Mouse (Mus musculus) layer of hippocampus, postnatal 36 days (tissue): Measurements from ENCODE around the gene Drc1. TPM values are rescaled to one million over a fixed set of nuclear protein-coding genes. Genes with fewer than 3 reads are reported as not detected.

Source experiments
- DNase-seq, 2 experiments: peaks; one replicate each; pipeline ENCODE4 v3.0.0; 2022
- total RNA-seq, 2 experiments: library from RNA; stranded (reverse); gene quantifications; 2 replicates each; pipeline ENCODE4 v1.2.3; 2021

Gene Drc1
- total RNA-seq, 2 experiments from 2014 or later, result 8.7 to 9.3 TPM

DNA sequence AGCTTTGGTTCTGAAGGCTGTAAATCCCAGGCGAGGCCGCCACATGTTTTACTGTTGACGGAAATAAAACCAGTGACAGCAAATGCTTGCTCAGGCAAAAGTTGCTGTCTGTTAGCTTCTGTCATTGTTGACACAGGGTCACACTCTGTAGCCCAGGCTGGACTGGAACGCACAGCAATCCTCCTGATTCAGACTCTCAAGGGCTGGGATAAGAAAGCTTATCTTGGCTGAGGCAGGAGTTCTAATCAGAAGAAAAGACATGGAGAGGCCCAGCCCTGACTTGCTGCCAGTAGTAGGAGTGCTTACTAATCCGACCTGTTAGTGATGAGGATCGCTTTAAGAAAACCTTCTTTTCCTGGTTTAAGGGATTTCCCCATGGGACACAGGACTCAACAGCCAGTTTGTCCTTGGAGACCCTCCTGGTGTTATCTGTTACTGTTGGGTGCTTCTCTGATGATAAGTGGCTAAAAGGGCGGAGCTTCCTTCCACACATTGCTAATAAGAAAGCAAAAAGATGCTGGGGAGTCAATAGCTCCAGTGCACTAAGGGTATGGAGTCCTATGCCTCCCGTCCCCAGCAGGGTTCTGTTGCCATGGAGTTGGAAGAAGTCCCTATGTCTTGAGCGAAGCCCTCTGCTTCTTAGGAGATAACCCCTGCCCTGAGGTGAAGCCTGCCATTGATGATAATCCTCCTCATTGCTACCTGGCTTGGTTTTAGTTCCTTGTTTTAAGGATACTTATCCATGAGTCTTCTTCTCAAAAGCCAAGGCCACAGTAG, 6.1 kb downstream of the Drc1 start:
- DNase-seq, result no peak

DNA sequence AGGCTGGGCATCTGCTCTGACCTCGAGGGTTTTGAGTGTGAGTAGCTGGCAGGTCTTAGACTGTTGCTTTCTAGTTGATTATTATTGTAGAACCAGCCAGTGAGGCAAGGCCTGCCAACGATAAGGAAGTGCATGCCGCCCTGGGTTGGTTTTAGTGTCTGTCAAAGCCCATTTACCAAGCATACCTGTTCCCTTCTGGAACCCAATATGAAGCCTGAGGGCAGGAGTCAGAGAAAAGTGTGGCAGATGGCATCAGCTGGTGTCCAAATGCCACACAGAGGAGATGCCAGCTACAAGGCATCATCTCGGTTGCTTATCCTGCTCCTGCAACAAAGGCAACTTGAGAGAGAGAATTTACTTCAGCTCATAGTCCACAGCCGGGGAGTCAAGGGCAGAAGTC, 59.6 kb downstream of the Drc1 start:
- DNase-seq, result no peak

GRCm38 (mm10) chr5:30341601-30342365, 60.6 kb downstream of the Drc1 start:
- DNase-seq, result no peak

- DNase-seq, result no peak
Measured at GRCm38 (mm10) chr5:30342601-30343015, 61.4 kb downstream of the Drc1 start.

DNA sequence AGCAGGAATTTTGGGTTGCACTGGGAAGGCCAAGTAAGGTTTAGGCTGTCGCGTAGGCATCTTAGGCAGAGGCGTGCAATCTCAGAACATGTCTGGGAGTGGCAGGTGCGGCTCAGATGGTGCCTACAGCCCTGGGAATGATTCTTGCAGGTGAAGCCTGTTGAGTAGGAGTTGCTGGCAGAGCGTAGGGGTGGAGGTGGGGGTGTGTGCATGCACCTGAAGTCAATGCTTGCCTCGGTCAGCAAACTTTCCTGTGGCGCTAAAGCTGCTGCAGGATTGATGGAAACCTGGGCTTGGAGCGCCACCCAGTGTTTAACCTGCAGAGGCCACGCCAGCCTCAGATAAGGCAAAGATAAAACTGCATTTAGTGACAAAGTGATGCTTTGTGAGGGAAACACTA, 61.9 kb downstream of the Drc1 start:
- peak; percentile 24 to 49 for DNase-seq

DNA sequence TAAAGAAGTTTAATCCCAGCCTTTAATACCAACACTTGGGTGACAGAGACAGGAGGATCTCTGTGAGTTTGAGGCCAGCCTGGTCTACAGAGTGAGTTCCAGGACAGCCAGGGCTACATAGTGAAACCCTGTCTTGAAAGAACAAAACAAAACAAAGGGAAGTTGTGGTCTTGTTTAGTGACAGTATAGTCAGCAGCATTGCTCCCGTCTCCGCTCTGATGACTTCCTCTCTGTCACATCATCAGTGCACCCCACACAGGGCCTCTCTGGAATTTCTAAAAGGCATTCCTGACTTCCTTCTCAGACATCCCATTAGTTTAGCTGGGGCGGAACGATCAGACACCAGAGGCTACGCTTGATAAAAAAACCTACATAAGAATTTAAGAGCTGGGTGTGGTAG, 62.7 kb downstream of the Drc1 start:
- no peak for DNase-seq

GRCm38 (mm10) chr5:30353605-30354004, 72.4 kb downstream of the Drc1 start:
- no peak for DNase-seq

GRCm38 (mm10) chr5:30355114-30355513, 73.9 kb downstream of the Drc1 start:
- no peak for DNase-seq

DNA sequence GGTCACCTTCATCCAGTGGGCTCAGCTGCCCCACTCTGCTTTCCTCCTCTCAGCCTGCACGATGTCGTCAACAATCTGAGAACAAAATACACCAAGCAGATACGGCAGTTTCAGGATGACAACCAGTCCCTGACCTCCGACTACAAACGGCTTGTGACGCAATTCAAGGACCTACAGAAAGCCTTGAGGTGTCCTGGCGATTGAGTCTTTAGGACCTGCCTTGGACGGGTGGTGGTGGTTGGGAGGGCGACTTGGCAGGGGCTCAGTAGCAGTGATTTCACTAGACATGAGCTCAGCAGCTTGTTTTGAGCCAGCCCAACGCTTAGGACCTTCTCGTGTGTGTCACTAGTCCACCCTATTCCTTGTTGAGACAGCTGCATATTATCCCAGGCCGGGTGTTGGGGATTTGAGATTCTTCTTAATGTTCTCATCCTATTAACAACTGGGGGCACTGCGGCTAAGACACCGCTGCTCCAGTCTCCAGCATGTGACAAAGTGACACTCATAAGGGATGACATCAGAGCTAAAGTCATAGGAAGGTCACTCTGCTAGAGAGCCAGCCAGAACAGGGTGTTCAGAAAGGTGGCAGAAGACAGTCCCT, 74.5 kb downstream of the Drc1 start:
- DNase-seq, result no peak

GRCm38 (mm10) chr5:30356647-30357046, 75.5 kb downstream of the Drc1 start:
- DNase-seq, result no peak

GRCm38 (mm10) chr5:30358436-30359099, 77.4 kb downstream of the Drc1 start:
- no peak for DNase-seq

DNA sequence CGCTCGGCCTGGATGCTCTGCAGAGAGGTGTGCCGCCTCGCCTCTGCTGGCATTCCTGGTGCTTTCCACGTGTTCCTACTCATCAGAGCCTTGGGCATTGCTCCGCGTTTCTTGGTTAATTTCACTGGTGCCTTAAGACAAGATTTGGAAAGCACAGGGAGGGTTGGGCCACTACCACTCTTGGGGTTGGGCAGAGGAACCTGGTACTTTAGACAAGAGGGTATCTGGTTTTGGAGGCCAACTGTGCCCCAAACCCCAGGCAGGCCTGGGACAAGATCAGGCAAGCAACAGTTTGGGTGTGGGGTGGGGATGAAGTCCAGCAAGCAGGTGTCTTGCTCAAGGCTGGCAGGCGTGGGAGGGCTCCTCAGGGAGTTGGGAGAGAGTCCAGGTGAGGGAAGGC, 86.2 kb downstream of the Drc1 start:
- no peak for DNase-seq

DNA sequence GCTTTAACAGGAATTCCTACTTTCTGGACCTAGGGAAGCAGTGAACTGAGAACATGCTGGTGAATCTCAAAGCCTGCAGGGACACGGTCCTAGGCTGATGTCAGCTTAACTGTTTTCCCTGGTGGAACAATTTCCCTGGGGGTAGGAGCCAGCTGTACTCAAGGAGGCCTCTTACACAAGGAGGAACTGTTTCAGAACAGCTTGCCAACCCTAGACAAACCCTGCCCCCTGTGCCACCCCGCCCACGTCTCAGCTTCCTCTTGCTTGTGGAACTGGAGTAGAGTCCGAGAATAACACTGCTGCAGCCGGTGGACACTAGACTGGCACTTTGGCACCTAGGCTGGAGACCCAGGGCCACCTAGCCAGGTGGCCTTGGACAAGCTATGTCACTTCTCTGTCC, 88.2 kb downstream of the Drc1 start:
- peak; percentile 21 to 29 for DNase-seq

DNA sequence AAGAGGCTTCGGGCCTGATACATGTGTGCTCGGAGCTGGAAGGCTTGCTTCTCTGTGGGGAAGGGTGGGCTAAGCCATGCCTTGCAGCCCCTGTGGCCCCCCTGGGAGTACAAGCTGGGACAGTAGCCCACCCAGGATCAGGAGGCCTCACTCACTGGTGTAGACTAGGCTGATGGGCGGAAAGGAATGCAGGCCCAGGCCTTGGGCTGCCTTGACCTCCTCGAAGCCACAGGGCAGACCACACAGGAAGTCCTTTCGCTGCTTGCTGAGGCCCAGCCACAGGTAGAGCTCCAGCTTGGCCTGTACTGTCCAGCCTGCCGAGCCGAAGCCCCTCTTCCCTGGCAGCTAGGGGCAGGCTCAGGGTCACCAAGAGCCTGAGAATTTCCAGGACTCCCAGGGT, 101.7 kb downstream of the Drc1 start:
- DNase-seq, result no peak

GRCm38 (mm10) chr5:30387726-30388125, 106.5 kb downstream of the Drc1 start:
- DNase-seq, result no peak

DNA sequence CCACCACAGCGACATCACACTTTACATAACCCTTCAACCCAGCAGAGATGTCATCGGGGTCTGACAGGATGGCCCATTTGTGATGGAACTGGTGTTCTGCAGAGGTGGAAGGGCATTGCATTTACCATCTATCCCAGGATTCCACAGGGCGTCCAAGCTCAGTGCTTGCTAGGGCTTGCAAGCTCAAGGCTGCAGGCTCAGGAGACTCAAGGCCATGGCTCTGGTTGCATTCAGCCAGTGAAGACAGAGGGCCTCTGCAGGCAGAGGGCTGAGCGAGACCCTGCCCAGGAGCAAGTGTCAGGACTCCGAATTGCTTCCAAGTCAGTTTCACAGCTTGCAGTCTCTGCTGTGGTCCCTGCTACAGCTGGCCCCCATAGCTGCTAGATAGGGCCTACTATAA, 108.6 kb downstream of the Drc1 start:
- DNase-seq, result no peak

- peak; percentile 60 to 63 for DNase-seq
Measured at GRCm38 (mm10) chr5:30391473-30391872, 110.3 kb downstream of the Drc1 start.

GRCm38 (mm10) chr5:30400521-30400920, 119.3 kb downstream of the Drc1 start:
- DNase-seq, result no peak

- no peak for DNase-seq
Measured at GRCm38 (mm10) chr5:30401165-30401564, 120.0 kb downstream of the Drc1 start.

- no peak for DNase-seq
Measured at GRCm38 (mm10) chr5:30406876-30407275, 125.7 kb downstream of the Drc1 start.

- no peak for DNase-seq
Measured at GRCm38 (mm10) chr5:30411524-30411923, 130.3 kb downstream of the Drc1 start.

GRCm38 (mm10) chr5:30415381-30415780, 134.2 kb downstream of the Drc1 start:
- DNase-seq, result no peak

- no peak for DNase-seq
Measured at GRCm38 (mm10) chr5:30415876-30416275, 134.7 kb downstream of the Drc1 start.
